Mouse (Mus musculus): Measurements from ENCODE around the gene Slc17a4.

- TF ChIP-seq CTCF (IDR thresholded peaks at IDR 0.05 in 2 of 3, conservative IDR thresholded peaks at IDR 0.05 in 1 of 3; ENCODE audit: control insufficient read depth in 1 of 3, insufficient read depth in 1 of 3, low read depth in 2 of 3, low read length in 3 of 3, poor library complexity in 1 of 3, severe bottlenecking in 1 of 3) (no peak), USF2 (IDR thresholded peaks at IDR 0.05; ENCODE audit: borderline replicate concordance in 1 of 2, insufficient read depth in 1 of 2, low read depth in 1 of 2, low read length in 2 of 2) (no peak), POLR2A (IDR thresholded peaks at IDR 0.05; ENCODE audit: control insufficient read depth in 1 of 2, insufficient read depth in 1 of 2, low read depth in 1 of 2, low read length in 2 of 2, poor library complexity in 1 of 2) (no peak), MYC (IDR thresholded peaks at IDR 0.05; ENCODE audit: low read depth, low read length) (no peak), ZC3H11A (IDR thresholded peaks at IDR 0.05; ENCODE audit: low read depth, low read length) (no peak), BHLHE40 (IDR thresholded peaks at IDR 0.05; ENCODE audit: borderline replicate concordance, low read depth, low read length) (no peak), CHD2 (IDR thresholded peaks at IDR 0.05; ENCODE audit: low read length) (no peak), MXI1 (IDR thresholded peaks at IDR 0.05; ENCODE audit: low read depth, low read length) (no peak), CHD1 (IDR thresholded peaks at IDR 0.05; ENCODE audit: low read depth, low read length) (no peak), EP300 (IDR thresholded peaks at IDR 0.05; ENCODE audit: low read depth in 1 of 2, low read length in 2 of 2) (no peak), NELFE (IDR thresholded peaks at IDR 0.05; ENCODE audit: low read depth, low read length) (no peak), POLR2AphosphoS5 (IDR thresholded peaks at IDR 0.05; ENCODE audit: borderline replicate concordance, low read depth, low read length) (no peak)
These were observed 16.1 kb upstream of the Slc17a4 start for GRCm38 (mm10) chr13:23930904-23931303.

Measured in MEL (cell line).